Mouse (Mus musculus): ENCODE data around the gene Ubtd2.

DNA sequence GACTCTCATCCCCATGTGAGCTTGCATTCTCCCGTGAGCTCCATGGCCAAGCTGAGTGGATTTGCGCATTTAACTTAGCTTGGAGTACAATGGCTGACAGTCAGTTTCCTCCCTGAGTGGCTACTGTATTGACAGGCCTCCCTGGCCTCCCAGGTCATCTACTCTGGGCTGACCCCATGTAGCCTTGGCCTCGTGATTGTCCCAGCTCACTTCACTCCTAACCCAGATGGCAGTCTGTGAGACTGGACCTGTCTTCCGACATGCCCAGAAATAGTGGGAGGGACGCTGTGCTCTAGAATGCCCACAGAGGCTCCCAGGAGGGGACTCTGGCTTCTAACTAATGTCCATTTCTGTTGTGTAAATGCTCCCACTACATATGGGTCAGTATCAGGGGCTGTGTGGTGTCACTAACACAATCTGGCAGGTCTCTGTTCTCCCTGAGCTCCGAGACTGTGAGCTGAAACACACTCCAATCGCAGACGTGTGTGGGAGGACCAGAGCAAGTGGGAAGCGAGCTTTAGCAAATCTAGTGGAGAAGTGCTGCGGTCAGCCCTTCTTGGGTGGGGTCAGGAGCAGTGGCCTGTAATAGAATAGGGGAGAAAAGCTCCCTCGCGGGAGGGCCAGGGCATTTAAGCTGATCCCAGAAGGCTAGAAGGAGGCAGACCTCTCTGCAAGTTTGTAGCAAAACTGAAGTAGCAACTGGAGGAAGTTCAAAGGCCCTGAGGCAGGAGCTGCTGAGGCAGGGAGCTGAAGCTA lies 105.0 kb downstream of the Ubtd2 start:
- TF ChIP-seq CTCF (IDR thresholded peaks at IDR 0.05; ENCODE audit: extremely low read depth, insufficient read depth, insufficient read length, insufficient replicate concordance) (no peak), POLR2A (IDR thresholded peaks at IDR 0.05; ENCODE audit: low read depth, low read length) (no peak)
